Mouse (Mus musculus) CD4-positive naive resting alpha-beta T cell, adult 57 days (primary cell): ENCODE results near the gene Fig4. TPM values are rescaled to one million over a fixed set of nuclear protein-coding genes. Genes with fewer than 3 reads are reported as not detected.

Source experiments
- total RNA-seq: library from RNA; stranded (reverse); gene quantifications from one replicate; pipeline ENCODE4 v1.2.4, GENCODE M21; 2023

Gene Fig4
- total RNA-seq: 17.9 TPM

DNA sequence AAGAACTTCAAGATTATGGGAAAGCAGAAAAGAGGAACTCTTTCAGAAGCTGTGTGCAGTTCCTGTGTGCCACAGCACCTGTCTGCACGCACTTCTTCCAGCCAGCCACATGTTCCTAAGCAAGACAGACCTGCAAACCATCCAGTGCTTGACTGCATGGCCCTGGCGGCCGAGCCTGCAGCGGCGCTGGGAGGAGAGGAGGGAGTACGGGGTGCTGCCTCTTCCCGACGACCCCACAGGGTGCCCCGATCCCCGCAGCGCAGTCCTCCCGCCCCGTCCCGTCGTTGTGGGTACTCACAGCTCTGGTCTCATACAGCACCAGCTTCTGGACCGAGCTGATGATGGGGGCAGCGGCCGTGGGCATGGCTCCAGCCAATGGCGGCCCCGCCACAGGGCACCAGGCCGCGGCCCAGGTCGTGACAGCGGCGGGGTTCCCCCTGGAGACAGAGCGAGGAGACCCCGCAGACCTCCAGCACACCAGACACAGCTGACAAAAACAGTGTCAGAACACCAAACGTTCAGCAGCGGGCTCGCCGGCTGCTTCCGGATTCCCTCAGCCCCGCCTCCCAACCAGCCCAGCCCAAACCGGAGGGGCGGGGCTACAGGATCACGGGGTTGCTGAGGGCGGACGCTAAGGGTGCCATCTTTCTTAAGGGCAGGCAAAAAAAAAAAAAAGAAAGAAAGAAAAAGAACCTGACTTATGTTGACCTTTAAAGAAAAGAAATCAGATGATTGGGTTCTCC, at the start of gene Fig4:
TSS of gene Fig4 (minus strand) at position 572 of the 743 bp plus-strand sequence.

DNA sequence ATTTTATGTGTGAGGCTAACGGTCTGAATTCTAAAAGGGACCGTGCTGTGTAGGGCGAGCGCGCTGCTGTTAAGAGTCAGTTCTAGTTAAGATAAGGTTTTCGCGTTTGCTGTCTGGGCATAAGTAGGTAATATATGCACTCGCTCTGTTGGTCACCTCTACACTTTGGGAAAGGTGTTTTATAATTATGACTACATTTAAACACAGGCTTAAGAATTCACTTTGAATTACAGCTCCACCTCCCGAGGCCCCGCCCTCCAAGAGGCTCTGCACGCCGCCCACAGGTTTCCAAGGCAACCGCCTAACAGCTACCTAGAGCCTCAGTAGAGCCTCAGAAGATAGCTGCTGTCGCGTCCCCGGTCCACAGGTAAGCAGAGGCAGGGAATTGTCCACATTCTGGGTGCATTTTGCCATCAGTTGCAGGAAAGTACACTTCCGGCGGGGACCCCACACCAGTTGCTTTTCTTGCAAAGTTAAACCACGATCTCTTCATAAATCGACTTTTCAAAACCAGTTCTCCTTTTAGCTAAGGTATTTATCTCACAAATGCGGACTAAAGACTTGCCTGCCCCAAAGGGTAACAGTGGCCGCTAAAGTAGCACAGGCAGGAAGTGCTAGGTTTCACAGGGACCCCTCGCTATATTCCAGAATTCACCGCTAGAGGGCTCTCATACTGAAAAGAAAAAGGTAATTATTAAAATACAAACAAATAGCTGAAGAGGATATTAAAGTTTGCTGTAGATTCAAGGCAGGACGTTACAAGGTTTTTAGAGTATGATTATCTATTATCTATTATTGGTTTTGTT, 782 bp upstream of the Fig4 start, which contains the start of gene Ak9:
TSS of gene Ak9 (plus strand) at position 342 of the 806 bp plus-strand sequence.

Other genes with a start within 250 kb of the Fig4 start
- gene Gpr6, start 231.0 kb downstream of the Fig4 start, total RNA-seq: not detected
- 0.15 TPM for gene Ak9, start 720 bp upstream of the Fig4 start, total RNA-seq
- 39.1 TPM for gene Zbtb24, start 147.1 kb upstream of the Fig4 start, total RNA-seq
- gene Mical1, start 173.1 kb upstream of the Fig4 start, total RNA-seq: 191 TPM
- 21.0 TPM for gene Smpd2, start 187.1 kb upstream of the Fig4 start, total RNA-seq
- gene Ppil6, start 187.2 kb upstream of the Fig4 start, total RNA-seq: not detected
- 296 TPM for gene Cd164, start 216.2 kb upstream of the Fig4 start, total RNA-seq